Mouse (Mus musculus) forebrain, embryonic 11.5 days (tissue): ENCODE data around the gene Golt1a. TPM values are rescaled to one million over a fixed set of nuclear protein-coding genes. Genes with fewer than 3 reads are reported as not detected.

Experiments
- ATAC-seq: fragments of 200-750 bp; cut with Nextera tagmentation; replicated peaks from 2 replicates; pipeline ENCODE4 v1.8.0; 2017; ENCODE audit warnings: moderate TSS enrichment; ENCODE audit not compliant: low FRiP score
- DNase-seq: peaks from one replicate; pipeline ENCODE4 v3.0.0-alpha.2; 2017; ENCODE audit warnings: low spot score
- H3K27ac ChIP-seq: fragments of 300-500 bp; sonication (generic); 2 replicates; pipeline ENCODE4 v1.5.1; 2014; ENCODE audit warnings: low read depth, low read length
- H3K27me3 ChIP-seq: fragments of 300-500 bp; sonication (generic); 2 replicates; pipeline ENCODE4 v1.6.1; 2014; ENCODE audit warnings: mild to moderate bottlenecking, low read length, mixed read lengths; ENCODE audit not compliant: control insufficient read depth, insufficient read depth
- H3K36me3 ChIP-seq: fragments of 300-500 bp; sonication (generic); 2 replicates; pipeline ENCODE4 v1.6.1; 2014; ENCODE audit warnings: mild to moderate bottlenecking, low read length, moderate library complexity, mixed read lengths; ENCODE audit not compliant: control insufficient read depth, insufficient read depth
- H3K4me1 ChIP-seq: fragments of 300-500 bp; sonication (generic); replicated peaks from 2 replicates; pipeline ENCODE4 v1.6.1; 2014; ENCODE audit warnings: low read length, mixed read lengths; ENCODE audit not compliant: control insufficient read depth, insufficient read depth
- H3K4me2 ChIP-seq: fragments of 300-500 bp; sonication (generic); 2 replicates; pipeline ENCODE4 v1.6.1; 2014; ENCODE audit warnings: low read depth, mild to moderate bottlenecking, low read length, moderate library complexity, mixed read lengths; ENCODE audit not compliant: severe bottlenecking
- H3K4me3 ChIP-seq: fragments of 300-500 bp; sonication (generic); 2 replicates; pipeline ENCODE4 v1.5.1; 2014; ENCODE audit warnings: low read depth, low read length
- H3K9ac ChIP-seq: fragments of 300-500 bp; sonication (generic); 2 replicates; pipeline ENCODE4 v1.6.1; 2014; ENCODE audit warnings: low read length
- H3K9me3 ChIP-seq: fragments of 300-500 bp; sonication (generic); 2 replicates; pipeline ENCODE4 v1.6.1; 2016; ENCODE audit warnings: low read length, mixed read lengths; ENCODE audit not compliant: control insufficient read depth
- WGBS: fragments of 180-500 bp; shearing (Covaris S2); extraction: QIAGEN DNeasy Blood & Tissue Kit; methylation state at CpG from one replicate; pipeline ENCODE4 v1.1.7; 2014; 5-methylcytosine and 5-hydroxymethylcytosine counted together
- polyA plus RNA-seq: library from polyadenylated mRNA; unstranded; fragments of >200 nt; fragmentation: Nextera tagmentation; extraction: Ambion mirVana; gene quantifications from 2 replicates; pipeline ENCODE4 v1.2.1, GENCODE M21; 2014

The Golt1a gene
- polyA plus RNA-seq, 1 experiment from 2014 or later, result not detected

DNA sequence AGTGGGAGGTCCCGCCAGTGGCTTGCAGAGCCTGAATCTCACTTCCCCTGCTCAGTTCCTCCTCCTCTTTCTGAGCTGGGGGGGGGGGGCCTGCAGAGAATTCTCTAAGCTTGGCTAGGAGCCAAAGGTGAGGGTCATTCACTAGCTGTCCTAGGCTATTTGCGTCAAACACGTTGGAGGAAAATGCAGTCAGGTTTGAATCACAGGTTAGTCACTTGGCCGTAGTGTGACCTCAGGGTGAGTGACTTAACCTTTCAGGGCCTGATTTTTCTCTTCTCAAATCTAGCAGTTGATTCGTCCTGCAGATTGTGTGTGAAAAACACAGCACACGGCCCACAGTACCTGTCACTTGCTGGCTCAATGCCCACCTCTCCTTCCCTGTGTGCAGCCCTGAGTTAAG, 39.3 kb upstream of the Golt1a start:
- Histone ChIP-seq H3K27me3 (no peaks in the 10 kb centered on the region), H3K36me3 (no peaks in the 10 kb centered on the region), H3K4me3 (no peak overlapping the region), H3K4me2 (no peak overlapping the region), H3K9ac (no peak overlapping the region), H3K9me3 (no peaks in the 10 kb centered on the region), H3K27ac (no peak overlapping the region), H3K4me1 (peaks cover 12% of the 10 kb centered on the region)
- WGBS, result 74% methylated on average over 6 of the region's 6 CpGs
- DNase-seq, result no peak
- ATAC-seq, result no peak

GRCm38 (mm10) chr1:133274163-133274562, 35.4 kb upstream of the Golt1a start:
- DNase-seq, result no peak
- Histone ChIP-seq H3K9ac (no peak overlapping the region), H3K27me3 (no peaks in the 10 kb centered on the region), H3K27ac (no peak overlapping the region), H3K4me2 (no peak overlapping the region), H3K9me3 (no peaks in the 10 kb centered on the region), H3K4me3 (no peak overlapping the region), H3K4me1 (no peaks in the 10 kb centered on the region), H3K36me3 (no peaks in the 10 kb centered on the region; the same call in 1 of the 2 replicates)
- ATAC-seq, result no peak
- WGBS, result 89% methylated on average over 19 of the region's 19 CpGs

GRCm38 (mm10) chr1:133276983-133277382, 32.6 kb upstream of the Golt1a start:
- H3K4me1 ChIP-seq, result no peaks in the 10 kb centered on the region
- no peaks in the 10 kb centered on the region; the same call in 1 of the 2 replicates for H3K36me3 ChIP-seq
- no peak for DNase-seq
- H3K9ac ChIP-seq, result no peak overlapping the region
- H3K27ac ChIP-seq, result no peak overlapping the region
- no peak for ATAC-seq
- H3K4me2 ChIP-seq, result no peak overlapping the region
- H3K4me3 ChIP-seq, result no peak overlapping the region
- 79% methylated on average over 5 of the region's 5 CpGs for WGBS
- H3K27me3 ChIP-seq, result no peaks in the 10 kb centered on the region
- no peaks in the 10 kb centered on the region for H3K9me3 ChIP-seq

DNA sequence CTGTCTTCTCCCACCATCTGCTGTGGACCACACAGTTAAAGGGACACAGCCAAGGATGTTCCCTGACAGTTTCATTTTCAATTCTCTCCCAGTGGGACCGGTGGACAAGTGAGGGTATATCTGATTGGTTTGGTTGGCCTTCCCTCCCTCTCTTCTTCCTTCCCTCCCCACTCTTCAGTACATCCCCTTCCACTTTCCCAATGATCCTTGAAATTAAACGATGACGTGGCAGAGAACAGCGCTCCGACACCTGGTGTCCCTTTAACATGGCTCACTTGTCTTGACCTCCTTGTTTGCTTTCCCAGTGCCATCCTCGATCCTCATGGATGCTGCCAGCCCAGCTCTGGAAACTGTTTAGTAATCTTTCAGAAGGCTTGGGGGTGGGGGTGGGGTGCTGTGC, 31.1 kb upstream of the Golt1a start:
- Histone ChIP-seq H3K9ac (no peak overlapping the region), H3K36me3 (no peaks in the 10 kb centered on the region; the same call in 1 of the 2 replicates), H3K4me1 (no peaks in the 10 kb centered on the region), H3K4me2 (no peak overlapping the region), H3K27me3 (no peaks in the 10 kb centered on the region), H3K27ac (no peak overlapping the region), H3K4me3 (no peak overlapping the region), H3K9me3 (no peaks in the 10 kb centered on the region)
- no peak for DNase-seq
- whole genome bisulfite sequencing, result 81% methylated on average over 6 of the region's 6 CpGs
- ATAC-seq, result no peak

GRCm38 (mm10) chr1:133278946-133279631, 30.5 kb upstream of the Golt1a start:
- Histone ChIP-seq H3K36me3 (no peaks in the 10 kb centered on the region; the same call in 1 of the 2 replicates), H3K4me3 (no peak overlapping the region), H3K9ac (no peak overlapping the region), H3K27ac (no peak overlapping the region), H3K4me1 (no peaks in the 10 kb centered on the region), H3K9me3 (no peaks in the 10 kb centered on the region), H3K4me2 (no peak overlapping the region), H3K27me3 (no peaks in the 10 kb centered on the region)
- DNase-seq (no peak), ATAC-seq (no peak)
- WGBS, result 79% methylated on average over 15 of the region's 15 CpGs

DNA sequence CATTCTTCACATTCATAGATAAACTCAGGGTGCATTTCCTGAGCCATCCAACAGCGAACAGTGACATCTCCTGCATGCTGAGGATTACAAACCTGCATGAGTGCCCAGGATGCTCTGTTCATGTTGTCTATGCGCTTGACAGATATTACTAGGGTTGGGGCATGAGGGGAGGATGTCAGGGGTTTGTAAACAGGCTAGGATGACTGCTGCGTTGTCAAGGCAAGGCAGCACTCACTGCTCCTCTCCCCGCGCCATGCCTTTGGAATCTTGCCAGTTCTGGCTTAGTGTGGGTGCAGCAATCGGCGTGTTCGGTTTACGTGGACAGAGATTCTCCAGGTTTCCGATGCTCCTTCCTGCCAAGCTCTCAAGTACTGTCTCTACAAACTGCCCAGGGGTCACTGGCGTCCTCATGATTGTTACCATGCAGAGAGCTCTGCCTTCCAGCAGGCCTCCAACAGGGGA, 29.9 kb upstream of the Golt1a start:
- Histone ChIP-seq H3K27me3 (no peaks in the 10 kb centered on the region), H3K27ac (no peak overlapping the region), H3K4me1 (no peaks in the 10 kb centered on the region), H3K9me3 (no peaks in the 10 kb centered on the region), H3K9ac (no peak overlapping the region), H3K4me2 (no peak overlapping the region), H3K36me3 (no peaks in the 10 kb centered on the region; the same call in 1 of the 2 replicates), H3K4me3 (no peak overlapping the region)
- WGBS, result 90% methylated on average over 11 of the region's 11 CpGs
- no peak for DNase-seq
- no peak for ATAC-seq

- WGBS, result 91% methylated on average over 2 of the region's 2 CpGs
- no peak overlapping the region for H3K27ac ChIP-seq
- no peak for ATAC-seq
Measured at GRCm38 (mm10) chr1:133280537-133280936, 29.1 kb upstream of the Golt1a start.

DNA sequence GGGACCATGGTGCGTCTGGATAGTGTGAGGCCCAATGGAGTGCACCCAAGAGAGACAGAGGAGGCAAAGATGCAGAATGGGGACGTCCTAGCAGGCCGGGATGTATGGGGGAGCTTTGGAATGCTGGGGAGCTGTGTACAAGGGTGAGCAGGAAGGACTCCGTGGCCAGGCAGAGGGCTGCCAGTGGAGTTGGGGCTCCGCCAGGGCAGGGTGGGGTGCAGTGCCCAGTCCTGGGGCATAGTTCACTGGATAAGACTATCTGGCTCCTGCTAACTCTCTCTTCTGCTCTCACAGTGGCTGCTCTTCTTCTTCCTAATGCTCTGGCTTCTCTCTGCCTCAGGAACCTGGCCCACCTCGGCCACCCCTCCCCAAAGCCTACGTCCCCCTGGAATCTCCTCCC, 23.7 kb upstream of the Golt1a start:
- Histone ChIP-seq H3K4me2 (no peak overlapping the region), H3K27me3 (no peaks in the 10 kb centered on the region), H3K4me3 (no peak overlapping the region), H3K9me3 (no peaks in the 10 kb centered on the region), H3K4me1 (no peaks in the 10 kb centered on the region), H3K36me3 (no peaks in the 10 kb centered on the region; the same call in 1 of the 2 replicates), H3K9ac (no peak overlapping the region), H3K27ac (no peak overlapping the region)
- WGBS, result 87% methylated on average over 7 of the region's 7 CpGs
- no peak for ATAC-seq
- no peak for DNase-seq

More at GRCm38 (mm10) chr1:133280537-133280936, 29.1 kb upstream of the Golt1a start:
- no peaks in the 10 kb centered on the region for H3K4me1 ChIP-seq
- H3K4me3 ChIP-seq, result no peak overlapping the region
- H3K9ac ChIP-seq, result no peak overlapping the region
- H3K9me3 ChIP-seq, result no peaks in the 10 kb centered on the region
- H3K4me2 ChIP-seq, result no peak overlapping the region
- H3K36me3 ChIP-seq, result no peaks in the 10 kb centered on the region; the same call in 1 of the 2 replicates
- DNase-seq, result no peak
- H3K27me3 ChIP-seq, result no peaks in the 10 kb centered on the region

DNA sequence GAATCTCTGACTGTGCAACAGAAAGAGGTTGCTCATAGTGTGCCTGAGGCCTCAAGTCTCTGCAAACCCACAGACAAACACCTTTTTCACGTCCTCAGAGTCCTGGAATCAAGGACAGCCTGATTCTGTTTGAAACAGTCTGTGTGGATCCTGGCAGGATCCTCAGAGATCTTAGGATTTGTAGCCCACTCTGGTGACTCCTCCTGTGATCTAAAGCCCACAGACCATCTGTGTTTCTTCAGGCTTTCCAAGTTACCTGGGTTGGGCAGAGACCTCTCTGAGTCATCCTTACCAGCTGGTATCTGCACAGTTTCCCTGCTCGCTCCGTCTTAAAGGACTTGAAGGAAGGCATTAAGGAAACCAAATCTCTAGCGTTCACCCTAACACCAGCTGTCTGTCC, 22.5 kb upstream of the Golt1a start:
- ATAC-seq, result no peak
- H3K36me3 ChIP-seq, result no peaks in the 10 kb centered on the region; the same call in 1 of the 2 replicates
- no peak overlapping the region for H3K27ac ChIP-seq
- H3K27me3 ChIP-seq, result no peaks in the 10 kb centered on the region
- H3K4me2 ChIP-seq, result no peak overlapping the region
- no peak overlapping the region for H3K4me3 ChIP-seq
- H3K9me3 ChIP-seq, result no peaks in the 10 kb centered on the region
- DNase-seq, result no peak
- WGBS, result 90% methylated on average over 4 of the region's 4 CpGs
- no peak overlapping the region for H3K9ac ChIP-seq
- no peaks in the 10 kb centered on the region for H3K4me1 ChIP-seq
